Mouse (Mus musculus) lung, postnatal 4 days (tissue): ENCODE measurements around the gene Irf2bpl.

Experiments
- DNase-seq, 2 experiments: peaks; one replicate each; pipeline ENCODE4 v3.0.0; 2021

Gene Irf2bpl

DNA sequence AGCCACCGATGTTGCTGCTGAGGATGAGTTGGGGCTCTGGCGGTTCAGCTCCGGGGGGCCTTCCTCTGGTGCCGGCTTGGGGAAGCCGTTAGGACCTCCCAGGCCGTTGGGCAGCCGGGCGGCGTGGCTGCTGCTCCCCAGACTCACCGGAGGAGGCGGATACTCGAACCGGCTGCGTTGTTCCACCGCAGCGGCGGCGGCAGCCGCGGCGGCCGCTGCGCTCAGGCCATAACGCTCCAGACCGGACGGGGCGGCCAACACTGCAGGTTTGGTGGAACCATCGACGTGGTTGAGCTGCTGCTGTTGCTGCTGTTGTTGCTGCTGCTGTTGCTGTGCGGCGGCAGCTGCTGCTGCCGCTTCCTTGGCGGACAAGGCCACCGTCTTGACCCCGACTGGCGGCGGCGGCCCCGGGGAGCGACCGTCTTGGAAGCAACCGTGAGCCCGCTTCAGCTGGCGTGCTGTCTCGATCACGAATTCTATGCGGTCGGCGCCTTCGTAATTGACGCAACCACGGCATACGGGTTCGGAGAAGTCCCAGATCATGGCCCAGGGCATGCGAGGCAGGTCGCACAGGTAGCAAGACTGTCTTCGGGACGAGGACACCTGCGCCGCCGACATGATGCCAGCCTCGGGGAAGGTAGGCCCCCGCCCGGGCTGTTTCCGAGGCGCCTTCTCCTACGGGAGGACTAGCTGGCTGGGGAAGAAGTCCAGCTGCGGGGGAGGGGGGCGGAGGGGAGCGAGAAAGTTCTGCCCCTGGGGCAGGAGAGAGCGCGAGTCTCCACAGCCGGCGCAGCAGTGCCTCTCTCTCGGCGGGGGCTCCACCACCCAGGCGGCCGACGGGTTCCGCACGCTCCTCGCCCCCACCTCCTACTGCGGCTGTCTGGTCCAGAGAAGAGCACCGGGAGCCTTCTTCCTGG is 1.1 kb downstream of the Irf2bpl start:
- peak; percentile 78 to 81 for DNase-seq

DNA sequence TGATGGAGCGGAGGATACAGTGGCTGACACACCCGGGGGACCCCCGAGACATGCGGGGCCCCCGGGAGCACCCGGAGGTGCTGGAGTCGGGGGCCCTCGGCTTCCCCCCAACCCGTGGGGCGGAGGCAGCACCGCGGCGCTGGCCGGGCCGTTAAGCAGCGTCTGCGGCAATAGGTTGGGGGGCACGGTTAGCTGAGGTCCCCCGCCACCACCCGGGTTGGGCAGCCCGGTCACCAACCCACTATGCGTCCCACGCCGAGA is 1.6 kb downstream of the Irf2bpl start:
- no peak for DNase-seq

DNA sequence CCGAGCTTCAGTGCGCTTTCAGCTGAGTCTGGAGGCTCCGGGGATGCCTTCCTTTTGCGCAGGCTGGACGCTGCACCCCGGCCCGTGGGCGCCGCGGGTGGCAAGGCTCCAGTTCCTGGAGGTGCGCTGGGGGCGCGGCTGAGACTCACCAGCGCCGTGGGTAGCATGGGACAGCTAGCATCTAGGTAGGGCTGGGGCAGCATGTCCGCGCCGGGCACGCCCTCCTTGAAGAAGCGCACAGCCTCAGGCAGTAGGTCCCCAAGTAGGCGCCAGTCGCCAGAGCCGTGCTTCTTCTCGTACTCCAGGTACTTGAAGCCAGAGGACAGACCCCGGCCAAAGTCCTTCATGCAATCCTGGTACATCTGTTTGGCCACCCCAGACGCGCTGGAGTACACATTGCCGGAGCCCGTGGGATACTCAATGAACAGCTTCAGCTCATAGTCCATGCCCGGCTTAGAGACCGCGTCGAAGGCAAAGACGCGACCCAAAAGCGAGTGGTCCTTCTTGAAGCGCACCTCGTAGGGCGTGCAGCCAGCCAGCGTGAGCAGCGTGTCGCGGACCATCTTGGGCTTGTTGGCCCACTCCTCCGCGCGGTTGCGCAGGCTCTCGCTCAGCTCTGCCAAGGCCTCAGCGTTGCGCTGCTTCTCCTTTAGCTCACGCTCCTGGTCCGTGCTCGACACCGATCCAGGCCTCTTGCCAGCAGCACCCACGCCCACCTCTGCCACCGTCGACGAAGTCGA is 2.1 kb downstream of the Irf2bpl start:
- DNase-seq: peak; percentile 80 to 86

DNA sequence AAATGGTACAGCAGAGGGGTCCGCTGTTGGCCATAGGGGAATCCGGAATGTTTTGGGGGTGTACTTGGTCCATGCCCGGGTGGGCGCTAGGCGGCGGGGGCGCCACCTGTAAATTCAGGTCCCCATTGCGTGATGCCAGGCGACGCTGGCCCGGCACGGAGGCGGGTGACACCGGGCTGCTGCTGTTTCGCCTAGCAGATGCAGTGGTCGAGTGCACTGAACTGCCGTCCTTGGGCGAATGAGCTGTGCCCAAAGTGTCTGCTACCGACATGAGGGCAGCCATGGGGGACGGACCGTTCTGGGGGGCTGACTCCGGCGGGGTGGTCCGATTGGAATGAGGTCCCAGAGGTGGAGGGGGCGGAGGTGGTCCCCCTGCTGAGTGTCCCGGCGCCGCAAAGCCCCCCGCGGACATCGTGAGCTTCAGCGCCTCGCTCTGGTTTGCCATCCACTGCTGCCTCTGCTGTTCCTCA is 2.8 kb downstream of the Irf2bpl start:
- DNase-seq: peak; percentile 35 to 49

DNA sequence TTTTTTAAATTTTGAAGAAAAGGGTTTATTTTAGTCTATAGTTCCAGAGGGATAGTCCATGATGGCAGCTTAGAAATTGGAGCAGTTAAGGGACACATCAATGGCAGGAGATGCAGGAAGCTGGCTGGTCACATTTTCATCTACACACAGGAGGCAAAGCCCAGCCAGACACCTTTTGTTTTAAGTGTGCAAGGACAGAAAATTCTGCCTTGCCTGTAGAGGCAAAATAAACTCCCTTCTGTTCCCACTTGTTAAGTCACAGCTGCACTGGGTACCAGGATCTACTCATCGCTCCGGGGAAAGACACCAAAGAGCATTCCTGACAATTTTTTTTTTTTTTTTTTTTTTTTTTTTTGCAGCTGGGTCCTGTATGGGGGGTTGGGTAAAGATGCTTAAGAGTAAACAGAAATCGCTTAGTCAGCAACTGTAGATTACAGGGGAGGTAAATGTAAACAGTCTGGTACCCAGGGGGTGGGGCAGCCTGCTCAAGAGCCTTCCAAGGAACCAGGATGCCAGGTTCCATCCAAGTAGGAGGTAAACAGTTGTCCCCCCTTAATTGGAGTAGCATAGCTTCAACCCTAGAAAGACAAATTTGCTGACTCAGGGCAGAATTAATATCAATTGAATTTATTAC is 4.4 kb downstream of the Irf2bpl start:
- DNase-seq: no peak

DNA sequence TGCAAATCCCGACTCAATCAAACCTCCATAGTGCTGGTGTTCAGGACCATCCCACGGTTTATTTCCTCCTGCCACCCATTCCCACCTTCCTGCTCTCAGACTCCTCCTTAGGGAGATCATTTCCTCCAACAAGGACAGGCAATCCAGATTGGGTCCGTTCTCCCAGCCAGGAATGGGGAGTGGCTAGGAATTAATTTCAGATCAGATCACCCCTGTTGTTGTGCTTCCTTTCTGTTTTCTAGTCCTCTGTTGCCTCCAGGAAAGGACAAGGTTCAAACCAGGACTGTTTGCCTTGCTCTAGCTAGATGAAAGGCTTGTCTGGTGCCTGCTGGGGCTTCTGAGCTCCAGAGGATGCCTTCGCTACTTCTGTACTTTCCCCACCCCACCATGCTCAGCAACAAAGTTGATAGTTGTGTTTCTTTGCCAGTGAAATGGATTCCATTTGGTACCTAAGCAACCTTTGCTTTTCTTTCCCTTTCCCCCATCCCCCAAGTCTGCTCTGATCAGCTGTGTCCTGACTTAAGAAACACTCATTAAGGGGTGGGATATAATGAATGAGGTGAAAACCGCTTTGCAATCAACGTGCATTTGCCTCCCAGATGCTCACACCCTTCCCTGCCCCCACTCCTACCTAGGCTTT is 5.0 kb downstream of the Irf2bpl start:
- no peak for DNase-seq

DNA sequence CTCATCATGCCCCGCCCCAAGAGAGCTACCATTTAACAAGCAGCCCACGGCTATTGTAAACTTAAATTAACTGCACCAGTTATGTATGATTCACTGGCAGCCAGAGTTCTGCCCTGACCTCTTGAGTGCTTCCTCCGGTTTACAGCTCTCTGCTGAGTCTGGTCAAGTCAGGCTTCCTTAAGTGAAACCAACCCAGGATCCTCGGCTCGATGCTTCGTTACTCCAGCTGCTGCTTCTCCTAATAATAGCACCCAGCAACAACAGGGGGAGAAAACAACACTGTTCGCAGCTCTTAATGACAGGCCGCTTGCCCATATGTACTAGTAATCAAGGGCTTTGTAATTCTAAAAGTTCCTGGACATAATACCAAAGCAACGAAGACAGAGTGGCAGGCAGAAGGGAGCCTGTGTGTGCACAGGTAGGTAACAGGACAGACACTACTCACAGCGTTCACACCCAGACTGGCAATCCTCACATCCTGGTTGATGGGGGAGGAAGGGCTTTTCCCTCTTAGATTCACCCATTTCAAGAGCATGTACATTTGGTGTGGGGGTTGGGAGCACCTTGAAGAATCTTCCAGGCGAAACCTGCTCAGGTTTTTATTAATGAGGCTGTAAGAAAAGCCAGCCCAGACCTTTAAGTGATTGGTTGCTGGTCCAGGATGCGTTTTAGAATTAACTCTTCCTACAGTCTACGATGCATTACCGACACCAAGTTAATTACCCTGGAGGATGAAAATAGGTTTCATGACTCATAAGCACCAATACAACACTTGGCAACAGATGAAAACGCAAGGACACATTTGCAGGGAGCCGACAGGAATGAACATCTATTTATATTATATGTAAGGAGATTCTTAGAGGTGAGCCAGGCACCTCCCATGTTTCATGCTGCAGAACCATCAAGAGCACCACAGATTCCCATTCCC is 5.9 kb downstream of the Irf2bpl start:
- DNase-seq: no peak

- no peak for DNase-seq
Measured at GRCm38 (mm10) chr12:86876981-86877380, 7.6 kb downstream of the Irf2bpl start.

DNA sequence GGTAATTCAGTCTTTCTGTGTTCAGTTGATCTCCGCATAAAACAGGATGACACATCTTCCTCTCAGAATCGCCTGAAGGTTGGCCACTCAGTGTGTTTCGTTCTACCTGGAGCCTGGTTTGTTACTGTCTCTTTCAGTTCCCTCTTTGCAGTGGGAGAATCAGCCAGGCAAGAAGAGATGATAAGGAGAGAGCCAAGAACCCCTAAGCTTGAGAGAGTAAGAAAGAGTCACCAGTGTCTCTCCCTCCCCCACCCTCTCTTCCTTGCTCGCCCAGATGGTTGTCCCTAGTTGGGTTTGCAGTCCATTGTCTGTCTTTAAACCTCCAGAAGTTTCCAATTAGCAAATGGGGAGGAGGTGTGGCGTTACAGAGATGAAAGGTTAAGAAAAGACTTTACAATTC is 8.5 kb downstream of the Irf2bpl start:
- no peak for DNase-seq

GRCm38 (mm10) chr12:86872335-86873040 is 12.1 kb downstream of the Irf2bpl start:
- peak; percentile 63 to 84 for DNase-seq

DNA sequence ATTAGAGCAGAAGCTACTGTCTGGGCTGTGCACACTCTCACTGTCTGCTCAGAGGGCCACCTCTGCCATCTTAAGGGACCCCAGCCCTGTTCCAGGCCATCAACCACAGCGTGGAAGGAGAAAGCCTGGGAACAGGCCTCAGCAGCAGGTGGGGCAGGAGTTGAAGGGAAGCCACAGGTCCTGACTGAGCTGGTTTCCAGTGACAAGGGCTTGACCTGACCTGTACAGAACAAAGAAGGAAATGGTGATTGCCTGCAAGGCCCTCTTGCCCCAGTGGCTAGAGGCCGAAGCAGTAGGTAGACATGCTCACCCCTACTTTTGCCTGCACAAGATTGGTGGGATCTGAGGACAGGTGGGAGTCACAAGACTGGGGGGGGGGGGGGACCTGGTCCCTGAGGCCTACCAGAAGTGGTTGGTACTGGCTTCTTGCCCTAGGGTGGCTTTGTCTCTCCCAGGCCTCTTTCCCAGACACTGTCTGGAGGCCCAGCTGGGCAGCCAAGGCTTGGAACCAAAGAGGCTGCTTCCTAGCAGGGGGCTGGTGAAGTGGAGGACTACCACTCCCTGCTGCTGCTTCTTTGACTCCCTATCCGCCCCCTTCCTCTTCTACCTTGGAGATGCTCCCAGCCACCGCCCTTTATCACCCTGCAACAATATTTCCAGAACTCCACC is 12.8 kb downstream of the Irf2bpl start:
- DNase-seq: no peak

- no peak for DNase-seq
Measured at GRCm38 (mm10) chr12:86870996-86871395, 13.6 kb downstream of the Irf2bpl start.

- DNase-seq: no peak
Measured at GRCm38 (mm10) chr12:86869761-86870160, 14.8 kb downstream of the Irf2bpl start.

DNA sequence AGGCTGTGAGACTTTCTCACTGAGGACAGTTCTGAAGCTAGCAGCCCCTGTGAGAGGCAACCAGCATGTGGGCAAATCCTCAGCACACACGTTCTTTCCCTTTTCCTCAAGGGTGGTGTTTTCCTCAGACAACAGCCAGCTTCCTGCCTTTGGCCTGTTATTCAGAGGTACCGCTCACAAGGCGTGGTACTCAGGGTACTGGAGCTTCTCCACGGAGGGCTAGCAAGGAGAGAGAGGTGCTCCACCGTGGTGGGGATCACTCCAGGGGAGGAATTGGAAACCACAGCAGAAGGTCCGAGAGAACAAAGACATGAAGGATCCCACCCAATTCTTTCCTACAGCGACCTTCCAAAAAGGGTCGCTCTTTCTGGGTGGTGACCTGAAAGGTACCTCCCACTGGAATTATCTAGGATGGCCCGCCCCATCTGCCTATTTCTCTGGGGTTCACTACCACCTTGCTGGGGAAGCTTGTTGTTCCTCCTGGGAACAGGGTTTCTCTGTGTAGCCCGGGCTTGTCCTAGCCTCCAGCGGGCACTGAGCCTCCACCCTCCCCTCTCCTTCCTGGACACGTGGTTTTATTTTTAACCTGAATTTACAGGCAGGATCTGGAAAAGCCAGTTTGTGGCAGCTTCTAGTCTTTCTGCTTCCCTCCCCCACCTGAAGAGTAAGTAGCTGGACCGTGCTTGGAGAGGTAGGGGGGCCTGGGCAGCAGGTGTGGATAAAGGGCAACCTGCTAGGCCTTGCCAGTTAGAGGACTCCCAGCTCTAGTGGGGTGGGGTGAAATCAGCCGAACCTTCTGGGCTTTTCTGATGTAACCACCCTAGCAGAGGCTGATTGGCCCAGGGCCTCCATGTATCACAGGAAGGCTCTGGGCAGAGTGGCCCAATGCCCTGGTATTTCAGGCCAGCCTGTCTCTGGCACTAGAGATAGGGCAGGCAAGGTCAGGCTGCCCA is 17.1 kb downstream of the Irf2bpl start:
- DNase-seq: peak; percentile 60 to 75

DNA sequence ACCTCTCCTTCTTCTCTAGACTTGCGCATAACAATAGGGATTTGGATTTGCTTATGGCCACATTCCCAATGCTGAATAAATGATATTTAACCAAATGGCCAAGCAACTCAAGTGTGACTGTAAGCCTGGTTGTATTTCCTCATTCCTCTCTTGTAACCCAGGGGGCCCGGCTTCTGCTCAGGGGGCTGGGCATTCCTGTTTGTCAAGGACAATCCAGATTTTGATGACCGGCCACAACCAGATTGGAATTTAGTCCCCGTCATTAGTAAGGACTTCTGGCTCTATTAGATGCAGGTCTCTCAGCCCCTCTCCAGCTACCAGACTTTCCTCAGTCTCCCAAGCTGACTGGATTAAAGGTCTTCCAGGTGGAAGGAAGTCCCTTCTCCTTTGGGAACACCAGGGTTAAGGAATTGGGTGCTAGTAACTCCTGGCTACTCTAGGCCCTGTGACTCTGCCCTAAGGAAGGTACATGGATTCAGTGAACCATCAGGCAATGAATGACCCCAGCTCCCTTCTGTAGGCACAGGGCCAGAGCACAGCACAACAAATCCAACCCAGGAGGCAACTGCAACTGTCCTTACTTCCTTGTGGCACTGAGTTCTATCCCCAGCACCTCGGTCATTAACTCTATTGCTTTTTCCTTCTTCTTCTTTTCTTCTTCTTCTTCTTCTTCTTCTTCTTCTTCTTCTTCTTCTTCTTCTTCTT is 20.1 kb downstream of the Irf2bpl start:
- DNase-seq: no peak

- peak; percentile 23 to 52 for DNase-seq
Measured at GRCm38 (mm10) chr12:86859924-86860790, 24.4 kb downstream of the Irf2bpl start.

- peak; percentile 21 to 51 for DNase-seq
Measured at GRCm38 (mm10) chr12:86858983-86859872, 25.4 kb downstream of the Irf2bpl start.
